Mouse (Mus musculus) neural tube, embryonic 15.5 days (tissue): ENCODE results near the gene Kif24. TPM values are rescaled to one million over a fixed set of nuclear protein-coding genes. Genes with fewer than 3 reads are reported as not detected.

Experiments
- ATAC-seq: fragments of 200-750 bp; cut with Nextera tagmentation; 2 replicates; pipeline ENCODE4 v1.8.0; 2017; ENCODE audit warnings: mild to moderate bottlenecking, moderate TSS enrichment, moderate library complexity; ENCODE audit not compliant: low FRiP score
- H3K27ac ChIP-seq: fragments of 300-500 bp; sonication (generic); replicated peaks from 2 replicates; pipeline ENCODE4 v1.5.1; 2015; ENCODE audit warnings: mild to moderate bottlenecking, inconsistent platforms
- H3K27me3 ChIP-seq: fragments of 300-500 bp; sonication (generic); replicated peaks from 2 replicates; pipeline ENCODE4 v1.6.1; 2015; ENCODE audit warnings: inconsistent platforms
- H3K36me3 ChIP-seq: fragments of 300-500 bp; sonication (generic); 2 replicates; pipeline ENCODE4 v1.6.1; 2015; ENCODE audit warnings: inconsistent platforms
- H3K4me1 ChIP-seq: fragments of 300-500 bp; sonication (generic); 2 replicates; pipeline ENCODE4 v1.6.1; 2015; ENCODE audit warnings: inconsistent platforms
- H3K4me2 ChIP-seq: fragments of 300-500 bp; sonication (generic); 2 replicates; pipeline ENCODE4 v1.6.1; 2015; ENCODE audit warnings: inconsistent platforms, mild to moderate bottlenecking, moderate library complexity
- H3K4me3 ChIP-seq: fragments of 300-500 bp; sonication (generic); replicated peaks from 2 replicates; pipeline ENCODE4 v1.5.1; 2015; ENCODE audit warnings: mild to moderate bottlenecking, inconsistent platforms
- H3K9ac ChIP-seq: fragments of 300-500 bp; sonication (generic); replicated peaks from 2 replicates; pipeline ENCODE4 v1.6.1; 2015; ENCODE audit warnings: mild to moderate bottlenecking, inconsistent platforms
- H3K9me3 ChIP-seq: fragments of 300-500 bp; sonication (generic); replicated peaks from 2 replicates; pipeline ENCODE4 v1.6.1; 2016; ENCODE audit warnings: inconsistent platforms
- WGBS: fragments of 180-500 bp; shearing (Covaris S2); methylation state at CpG from one replicate; pipeline ENCODE4 v1.1.7; 2015; ENCODE audit warnings: mixed read lengths; 5-methylcytosine and 5-hydroxymethylcytosine counted together
- polyA plus RNA-seq: library from polyadenylated mRNA; unstranded; fragments of >200 nt; fragmentation: Nextera tagmentation; extraction: Ambion mirVana; gene quantifications from 2 replicates; pipeline ENCODE4 v1.2.1, GENCODE M21; 2015

Gene Kif24
- polyA plus RNA-seq, 1 experiment from 2014 or later: 2.4 TPM

- Histone ChIP-seq H3K36me3 (no peaks in the 10 kb centered on the region), H3K4me3 (no peak overlapping the region), H3K27ac (no peak overlapping the region), H3K9me3 (no peaks in the 10 kb centered on the region), H3K4me1 (no peaks in the 10 kb centered on the region), H3K27me3 (no peaks in the 10 kb centered on the region), H3K4me2 (no peak overlapping the region), H3K9ac (no peak overlapping the region)
- 81% methylated on average over 11 of the region's 11 CpGs for WGBS
- ATAC-seq: no peak
These were observed 123.7 kb downstream of the Kif24 start for GRCm38 (mm10) chr4:41340912-41341550.

Other genes starting within 250 kb of the Kif24 start
- 46.3 and 54.7 TPM in 2 replicates for gene Ubap2, start 189.7 kb downstream of the Kif24 start, polyA plus RNA-seq
- gene Dcaf12, start 150.0 kb downstream of the Kif24 start, polyA plus RNA-seq: 70.7 and 70.8 TPM in 2 replicates
- 68.1 and 69.3 TPM in 2 replicates for gene Ubap1, start 115.9 kb downstream of the Kif24 start, polyA plus RNA-seq
- 62.8 and 71.6 TPM in 2 replicates for gene Nudt2, start 264 bp upstream of the Kif24 start, polyA plus RNA-seq
- 7.8 and 8.3 TPM in 2 replicates for gene AI464131, start 38.2 kb upstream of the Kif24 start, polyA plus RNA-seq
- gene 1110017D15Rik, start 52.4 kb upstream of the Kif24 start, polyA plus RNA-seq: 8.6 and 10.1 TPM in 2 replicates
- gene Fam219a, start 104.7 kb upstream of the Kif24 start, polyA plus RNA-seq: 15.2 and 17.9 TPM in 2 replicates
- gene Dnaic1, start 104.9 kb upstream of the Kif24 start, polyA plus RNA-seq: 2.1 and 2.5 TPM in 2 replicates
- gene Enho, start 175.4 kb upstream of the Kif24 start, polyA plus RNA-seq: 89.8 and 111 TPM in 2 replicates
- gene Cntfr, start 232.2 kb upstream of the Kif24 start, polyA plus RNA-seq: 23.1 and 27.2 TPM in 2 replicates
- gene Il11ra1, start 235.1 kb upstream of the Kif24 start, polyA plus RNA-seq: 52.6 and 56.6 TPM in 2 replicates
- gene Rpp25l, start 248.6 kb upstream of the Kif24 start, polyA plus RNA-seq: 59.3 and 61.1 TPM in 2 replicates